Mouse (Mus musculus) kidney, embryonic 15.5 days (tissue): ENCODE measurements around the gene Trim14. TPM values are rescaled to one million over a fixed set of nuclear protein-coding genes. Genes with fewer than 3 reads are reported as not detected.
"Not testable (repeated sequence)": the region's sequence is repeated elsewhere in the genome, so short reads cannot be mapped to it uniquely, and the experiment has no call there.

Source experiments
- ATAC-seq: fragments of 200-750 bp; cut with Nextera tagmentation; replicated peaks from 2 replicates; pipeline ENCODE4 v1.8.0; 2017; ENCODE audit warnings: moderate TSS enrichment; ENCODE audit not compliant: low FRiP score
- H3K27ac ChIP-seq: fragments of 300-500 bp; sonication (generic); 2 replicates; pipeline ENCODE4 v1.5.1; 2015; ENCODE audit warnings: mild to moderate bottlenecking, inconsistent platforms
- H3K27me3 ChIP-seq: fragments of 300-500 bp; sonication (generic); 2 replicates; pipeline ENCODE4 v1.6.1; 2015; ENCODE audit warnings: inconsistent platforms
- H3K36me3 ChIP-seq: fragments of 300-500 bp; sonication (generic); 2 replicates; pipeline ENCODE4 v1.6.1; 2015; ENCODE audit warnings: inconsistent platforms
- H3K4me1 ChIP-seq: fragments of 300-500 bp; sonication (generic); 2 replicates; pipeline ENCODE4 v1.6.1; 2015; ENCODE audit warnings: inconsistent platforms
- H3K4me2 ChIP-seq: fragments of 300-500 bp; sonication (generic); 2 replicates; pipeline ENCODE4 v1.6.1; 2015; ENCODE audit warnings: moderate library complexity, mild to moderate bottlenecking, inconsistent platforms
- H3K4me3 ChIP-seq: fragments of 300-500 bp; sonication (generic); replicated peaks from 2 replicates; pipeline ENCODE4 v1.5.1; 2015; ENCODE audit warnings: mild to moderate bottlenecking, inconsistent platforms
- H3K9ac ChIP-seq: fragments of 300-500 bp; sonication (generic); 2 replicates; pipeline ENCODE4 v1.6.1; 2015; ENCODE audit warnings: mild to moderate bottlenecking, inconsistent platforms
- H3K9me3 ChIP-seq: fragments of 300-500 bp; sonication (generic); replicated peaks from 2 replicates; pipeline ENCODE4 v1.6.1; 2016; ENCODE audit warnings: inconsistent platforms
- WGBS: fragments of 180-500 bp; shearing (Covaris S2); methylation state at CpG from one replicate; pipeline ENCODE4 v1.1.7; 2015; ENCODE audit warnings: mixed read lengths; 5-methylcytosine and 5-hydroxymethylcytosine counted together
- polyA plus RNA-seq: library from polyadenylated mRNA; unstranded; fragments of >200 nt; fragmentation: Nextera tagmentation; extraction: Ambion mirVana; gene quantifications from 2 replicates; pipeline ENCODE4 v1.2.1, GENCODE M21; 2015

Gene Trim14
- polyA plus RNA-seq = 1.8 and 2.7 TPM in 2 replicates

DNA sequence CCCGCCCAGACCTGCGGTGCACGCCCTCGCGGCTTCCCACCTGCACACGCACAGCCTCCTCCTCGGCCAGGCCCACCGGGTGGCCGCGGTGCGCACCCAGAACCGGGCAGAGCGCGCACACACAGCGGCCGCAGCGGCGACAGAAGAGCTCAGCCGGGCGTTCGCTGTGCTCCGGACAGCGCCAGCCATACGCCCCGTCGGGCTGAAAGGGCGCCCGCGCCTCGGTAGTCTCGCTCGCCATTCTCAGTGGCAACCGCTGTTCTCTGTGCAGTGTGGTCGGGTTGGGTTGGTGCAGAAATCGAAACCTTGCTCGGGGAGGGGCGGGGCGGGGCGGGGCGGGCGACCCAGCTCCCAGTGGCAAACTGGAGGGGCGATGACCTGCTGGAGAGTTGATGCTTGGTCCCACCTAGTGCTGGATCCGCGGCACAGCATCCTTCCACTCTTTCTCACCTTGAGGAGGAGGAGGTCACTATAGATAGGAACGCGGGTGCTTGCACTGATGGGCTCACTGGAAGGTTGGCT lies at the start of gene Trim14:
Gene Trim14 (minus strand): TSS at position 302 of the 522 bp plus-strand sequence.
- no peak within 1 kb of the TSS for H3K27ac ChIP-seq
- peak within 1 kb of the TSS; percentile 52 for H3K4me3 ChIP-seq
- H3K9ac ChIP-seq = peak within 1 kb of the TSS; percentile 38
- WGBS = under 1% methylated on average over 46 of the region's 46 CpGs
- peak within 1 kb of the TSS; percentile 81 for H3K4me2 ChIP-seq
- H3K4me1 ChIP-seq = peaks cover 27% of the 10 kb centered on the region
- no peaks in the 10 kb centered on the region for H3K36me3 ChIP-seq
- H3K27me3 ChIP-seq = peaks cover 62% of the 10 kb centered on the region
- ATAC-seq = peak; percentile 54
- H3K9me3 ChIP-seq = no peaks in the 10 kb centered on the region

GRCm38 (mm10) chr4:46585041-46585810 lies 49.3 kb upstream of the Trim14 start:
- ATAC-seq = no peak
- Histone ChIP-seq H3K27me3 (no peaks in the 10 kb centered on the region), H3K9ac (no peak overlapping the region), H3K27ac (no peak overlapping the region), H3K4me2 (no peak overlapping the region), H3K36me3 (no peaks in the 10 kb centered on the region), H3K9me3 (peaks cover 7% of the 10 kb centered on the region; the same call in 1 of the 2 replicates), H3K4me3 (no peak overlapping the region), H3K4me1 (peaks cover 18% of the 10 kb centered on the region)
- 66% methylated on average over 13 of the region's 13 CpGs for WGBS

DNA sequence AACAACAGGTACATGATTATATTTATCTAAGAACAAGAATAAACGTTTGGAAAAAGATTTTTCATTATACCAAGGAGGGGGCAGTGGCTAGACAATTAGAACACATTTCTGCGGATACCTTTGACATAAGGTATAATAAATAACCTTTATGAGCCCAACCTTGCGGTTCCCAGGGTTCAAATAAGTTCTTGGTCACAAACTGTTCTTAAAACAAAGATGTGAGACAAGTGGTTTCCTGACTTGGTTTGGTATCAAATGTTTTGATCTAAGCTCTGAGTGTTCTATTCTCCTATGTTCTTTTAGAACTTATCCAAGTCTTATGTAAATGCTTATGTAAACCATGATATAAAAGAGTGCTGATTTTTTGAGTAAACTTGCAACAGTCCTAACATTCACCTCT lies 48.6 kb upstream of the Trim14 start:
- H3K4me2 ChIP-seq, H3K9ac ChIP-seq, H3K36me3 ChIP-seq, H3K27ac ChIP-seq, H3K4me3 ChIP-seq, H3K27me3 ChIP-seq, H3K9me3 ChIP-seq, ATAC-seq: not testable (repeated sequence)
- peaks cover 11% of the 10 kb centered on the region for H3K4me1 ChIP-seq
- WGBS = 9% methylated on average over 3 of the region's 3 CpGs

DNA sequence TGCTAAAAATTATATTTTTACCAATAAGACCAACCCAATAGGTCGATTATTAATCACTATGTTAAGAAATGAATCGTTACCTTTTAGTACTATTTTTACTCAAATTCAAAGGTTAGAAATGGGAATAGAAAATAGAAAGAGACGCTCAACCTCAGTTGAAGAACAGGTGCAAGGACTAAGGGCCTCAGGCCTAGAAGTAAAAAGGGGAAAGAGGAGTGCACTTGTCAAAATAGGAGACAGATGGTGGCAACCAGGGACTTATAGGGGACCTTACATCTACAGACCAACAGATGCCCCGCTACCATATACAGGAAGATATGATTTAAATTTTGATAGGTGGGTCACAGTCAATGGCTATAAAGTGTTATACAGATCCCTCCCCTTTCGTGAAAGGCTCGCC lies 48.1 kb upstream of the Trim14 start:
- not testable (repeated sequence) for H3K36me3 ChIP-seq, H3K4me3 ChIP-seq, H3K27me3 ChIP-seq, H3K27ac ChIP-seq, ATAC-seq, H3K4me2 ChIP-seq, H3K9ac ChIP-seq, H3K4me1 ChIP-seq, H3K9me3 ChIP-seq
- 52% methylated on average over 2 of the region's 6 CpGs for WGBS

GRCm38 (mm10) chr4:46582024-46582423 lies 46.1 kb upstream of the Trim14 start:
- 86% methylated on average over 9 of the region's 9 CpGs for WGBS
- H3K4me3 ChIP-seq, ATAC-seq, H3K36me3 ChIP-seq, H3K9me3 ChIP-seq, H3K27me3 ChIP-seq, H3K9ac ChIP-seq, H3K4me1 ChIP-seq, H3K27ac ChIP-seq, H3K4me2 ChIP-seq: not testable (repeated sequence)

- not testable (repeated sequence) for H3K4me2 ChIP-seq, H3K36me3 ChIP-seq, H3K27ac ChIP-seq, H3K4me1 ChIP-seq, H3K27me3 ChIP-seq, H3K9ac ChIP-seq, H3K9me3 ChIP-seq, H3K4me3 ChIP-seq, ATAC-seq
- WGBS = 93% methylated on average over 22 of the region's 22 CpGs
Observed at GRCm38 (mm10) chr4:46581577-46581976, 45.6 kb upstream of the Trim14 start.

- ATAC-seq, H3K4me2 ChIP-seq: not testable (repeated sequence)
- WGBS = 92% methylated on average over 15 of the region's 15 CpGs
Observed at GRCm38 (mm10) chr4:46580799-46581243, 44.9 kb upstream of the Trim14 start.

GRCm38 (mm10) chr4:46578796-46579346 lies 42.9 kb upstream of the Trim14 start:
- not testable (repeated sequence) for H3K9ac ChIP-seq, H3K4me3 ChIP-seq, H3K27me3 ChIP-seq, H3K4me2 ChIP-seq, H3K9me3 ChIP-seq, H3K36me3 ChIP-seq, H3K4me1 ChIP-seq, ATAC-seq, H3K27ac ChIP-seq
- 94% methylated on average over 8 of the region's 8 CpGs for WGBS

More at GRCm38 (mm10) chr4:46580799-46581243, 44.9 kb upstream of the Trim14 start:
- H3K27ac ChIP-seq, H3K9ac ChIP-seq, H3K9me3 ChIP-seq, H3K4me3 ChIP-seq, H3K4me1 ChIP-seq, H3K27me3 ChIP-seq, H3K36me3 ChIP-seq: not testable (repeated sequence)

- WGBS = 80% methylated on average over 1 of the region's 1 CpGs
- ATAC-seq = no peak
- Histone ChIP-seq H3K9ac (no peak overlapping the region), H3K4me3 (no peak overlapping the region), H3K27ac (no peak overlapping the region), H3K9me3 (peaks cover 7% of the 10 kb centered on the region; the same call in 1 of the 2 replicates), H3K36me3 (no peaks in the 10 kb centered on the region), H3K4me2 (no peak overlapping the region), H3K27me3 (no peaks in the 10 kb centered on the region), H3K4me1 (0 out of 2 replicates have a peak, but pooled peaks cover 8% of the 10 kb centered on the region)
Observed at GRCm38 (mm10) chr4:46578228-46578627, 42.3 kb upstream of the Trim14 start.

DNA sequence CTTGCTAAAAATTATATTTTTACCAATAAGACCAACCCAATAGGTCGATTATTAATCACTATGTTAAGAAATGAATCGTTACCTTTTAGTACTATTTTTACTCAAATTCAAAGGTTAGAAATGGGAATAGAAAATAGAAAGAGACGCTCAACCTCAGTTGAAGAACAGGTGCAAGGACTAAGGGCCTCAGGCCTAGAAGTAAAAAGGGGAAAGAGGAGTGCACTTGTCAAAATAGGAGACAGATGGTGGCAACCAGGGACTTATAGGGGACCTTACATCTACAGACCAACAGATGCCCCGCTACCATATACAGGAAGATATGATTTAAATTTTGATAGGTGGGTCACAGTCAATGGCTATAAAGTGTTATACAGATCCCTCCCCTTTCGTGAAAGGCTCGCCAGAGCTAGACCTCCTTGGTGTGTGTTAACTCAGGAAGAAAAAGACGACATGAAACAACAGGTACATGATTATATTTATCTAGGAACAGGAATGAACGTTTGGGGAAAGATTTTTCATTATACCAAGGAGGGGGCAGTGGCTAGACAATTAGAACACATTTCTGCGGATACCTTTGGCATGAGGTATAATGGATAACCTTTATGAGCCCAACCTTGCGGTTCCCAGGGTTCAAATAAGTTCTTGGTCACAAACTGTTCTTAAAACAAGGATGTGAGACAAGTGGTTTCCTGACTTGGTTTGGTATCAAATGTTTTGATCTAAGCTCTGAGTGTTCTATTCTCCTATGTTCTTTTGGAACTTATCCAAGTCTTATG lies 39.8 kb upstream of the Trim14 start:
- not testable (repeated sequence) for ATAC-seq, H3K27me3 ChIP-seq, H3K9ac ChIP-seq, H3K36me3 ChIP-seq, H3K9me3 ChIP-seq, H3K4me2 ChIP-seq, H3K27ac ChIP-seq, H3K4me1 ChIP-seq, H3K4me3 ChIP-seq
- WGBS = 84% methylated on average over 6 of the region's 10 CpGs

GRCm38 (mm10) chr4:46574841-46575240 lies 38.9 kb upstream of the Trim14 start:
- H3K9ac ChIP-seq = no peak overlapping the region
- no peak for ATAC-seq
- 62% methylated on average over 12 of the region's 12 CpGs for WGBS

More at GRCm38 (mm10) chr4:46574841-46575240, 38.9 kb upstream of the Trim14 start:
- Histone ChIP-seq H3K4me2 (no peak overlapping the region), H3K27me3 (no peaks in the 10 kb centered on the region), H3K36me3 (no peaks in the 10 kb centered on the region), H3K4me3 (no peak overlapping the region), H3K27ac (no peak overlapping the region), H3K4me1 (peaks cover 8% of the 10 kb centered on the region; the same call in 1 of the 2 replicates), H3K9me3 (no peaks in the 10 kb centered on the region)
